Mouse (Mus musculus): ENCODE results near the gene Slc38a4. TPM values are rescaled to one million over a fixed set of nuclear protein-coding genes. Genes with fewer than 3 reads are reported as not detected.

Gene Slc38a4
- total and polyA plus RNA-seq, 2 experiments, result 659 to 1,197 TPM

GRCm38 (mm10) chr15:97000319-97001251 lies 55.2 kb downstream of the Slc38a4 start:
- Histone ChIP-seq H3K4me1 (ENCODE audit: control insufficient read depth, insufficient read depth, low read length) (peaks cover 2% of the 10 kb centered on the region; the same call in 1 of the 2 replicates), H3K27ac (replicated peaks; ENCODE audit: insufficient read depth, low read depth, low read length) (no peak overlapping the region), H3K4me3 (ENCODE audit: insufficient read depth, low read depth, low read length) (no peak overlapping the region), H3K9ac (ENCODE audit: low read depth, low read length) (no peak overlapping the region), H3K36me3 (ENCODE audit: control insufficient read depth, insufficient read depth, low read length) (peaks cover 86% of the 10 kb centered on the region), H3K27me3 (ENCODE audit: control insufficient read depth, insufficient read depth, low read length) (no peaks in the 10 kb centered on the region), H3K79me2 (ENCODE audit: control insufficient read depth, insufficient read depth, low read length) (no peaks in the 10 kb centered on the region)
- peak; percentile 48 for DNase-seq (ENCODE audit: extremely low read depth, low read depth, low spot score)
- no peak for TF ChIP-seq POLR2A (IDR thresholded peaks at IDR 0.05; ENCODE audit: extremely low read depth, insufficient read depth, low read length)
- no peak for TF ChIP-seq CTCF (IDR thresholded peaks at IDR 0.05; ENCODE audit: low read depth, low read length)
- WGBS, result 64% methylated on average over 17 of the region's 17 CpGs

- H3K36me3 ChIP-seq (ENCODE audit: control insufficient read depth, insufficient read depth, low read length), result peaks cover 88% of the 10 kb centered on the region
- 0 out of 2 replicates have a peak overlapping the region, but pooled peaks have one; percentile 14 for H3K27ac ChIP-seq (replicated peaks; ENCODE audit: insufficient read depth, low read depth, low read length)
- DNase-seq (ENCODE audit: extremely low read depth, low read depth, low spot score), result peak; percentile 13
- no peaks in the 10 kb centered on the region for H3K27me3 ChIP-seq (ENCODE audit: control insufficient read depth, insufficient read depth, low read length)
- no peaks in the 10 kb centered on the region for H3K79me2 ChIP-seq (ENCODE audit: control insufficient read depth, insufficient read depth, low read length)
- no peak overlapping the region for H3K9ac ChIP-seq (ENCODE audit: low read depth, low read length)
- TF ChIP-seq POLR2A (IDR thresholded peaks at IDR 0.05; ENCODE audit: extremely low read depth, insufficient read depth, low read length), result no peak
- TF ChIP-seq CTCF (IDR thresholded peaks at IDR 0.05; ENCODE audit: low read depth, low read length), result no peak
- peaks cover 2% of the 10 kb centered on the region; the same call in 1 of the 2 replicates for H3K4me1 ChIP-seq (ENCODE audit: control insufficient read depth, insufficient read depth, low read length)
- H3K4me3 ChIP-seq (ENCODE audit: insufficient read depth, low read depth, low read length), result no peak overlapping the region
- WGBS, result 95% methylated on average over 12 of the region's 12 CpGs
Observed at GRCm38 (mm10) chr15:96999401-96999800, 56.4 kb downstream of the Slc38a4 start.

- no peaks in the 10 kb centered on the region for H3K4me1 ChIP-seq (ENCODE audit: control insufficient read depth, insufficient read depth, low read length)
- no peaks in the 10 kb centered on the region for H3K27me3 ChIP-seq (ENCODE audit: control insufficient read depth, insufficient read depth, low read length)
- no peaks in the 10 kb centered on the region for H3K36me3 ChIP-seq (ENCODE audit: control insufficient read depth, insufficient read depth, low read length)
- WGBS, result 77% methylated on average over 8 of the region's 8 CpGs
- no peak for TF ChIP-seq POLR2A (IDR thresholded peaks at IDR 0.05; ENCODE audit: extremely low read depth, insufficient read depth, low read length)
- no peak for TF ChIP-seq CTCF (IDR thresholded peaks at IDR 0.05; ENCODE audit: low read depth, low read length)
- no peak overlapping the region for H3K9ac ChIP-seq (ENCODE audit: low read depth, low read length)
- no peak for DNase-seq (ENCODE audit: extremely low read depth, low read depth, low spot score)
- no peak overlapping the region for H3K4me3 ChIP-seq (ENCODE audit: insufficient read depth, low read depth, low read length)
- H3K27ac ChIP-seq (replicated peaks; ENCODE audit: insufficient read depth, low read depth, low read length), result no peak overlapping the region
- no peaks in the 10 kb centered on the region for H3K79me2 ChIP-seq (ENCODE audit: control insufficient read depth, insufficient read depth, low read length)
Observed at GRCm38 (mm10) chr15:96985618-96986017, 70.1 kb downstream of the Slc38a4 start.

GRCm38 (mm10) chr15:96983581-96984330 lies 72.0 kb downstream of the Slc38a4 start:
- Histone ChIP-seq H3K36me3 (ENCODE audit: control insufficient read depth, insufficient read depth, low read length) (no peaks in the 10 kb centered on the region), H3K79me2 (ENCODE audit: control insufficient read depth, insufficient read depth, low read length) (no peaks in the 10 kb centered on the region), H3K4me3 (ENCODE audit: insufficient read depth, low read depth, low read length) (no peak overlapping the region), H3K9ac (ENCODE audit: low read depth, low read length) (no peak overlapping the region), H3K4me1 (ENCODE audit: control insufficient read depth, insufficient read depth, low read length) (no peaks in the 10 kb centered on the region), H3K27me3 (ENCODE audit: control insufficient read depth, insufficient read depth, low read length) (no peaks in the 10 kb centered on the region), H3K27ac (replicated peaks; ENCODE audit: insufficient read depth, low read depth, low read length) (no peak overlapping the region)
- TF ChIP-seq POLR2A (IDR thresholded peaks at IDR 0.05; ENCODE audit: extremely low read depth, insufficient read depth, low read length) (no peak), CTCF (IDR thresholded peaks at IDR 0.05; ENCODE audit: low read depth, low read length) (no peak)
- WGBS, result 81% methylated on average over 13 of the region's 13 CpGs
- DNase-seq (ENCODE audit: extremely low read depth, low read depth, low spot score), result no peak

GRCm38 (mm10) chr15:96975125-96975524 lies 80.6 kb downstream of the Slc38a4 start:
- Histone ChIP-seq H3K79me2 (ENCODE audit: control insufficient read depth, insufficient read depth, low read length) (no peaks in the 10 kb centered on the region), H3K27me3 (ENCODE audit: control insufficient read depth, insufficient read depth, low read length) (no peaks in the 10 kb centered on the region), H3K4me3 (ENCODE audit: insufficient read depth, low read depth, low read length) (no peak overlapping the region), H3K36me3 (ENCODE audit: control insufficient read depth, insufficient read depth, low read length) (no peaks in the 10 kb centered on the region), H3K4me1 (ENCODE audit: control insufficient read depth, insufficient read depth, low read length) (no peaks in the 10 kb centered on the region), H3K27ac (replicated peaks; ENCODE audit: insufficient read depth, low read depth, low read length) (no peak overlapping the region), H3K9ac (ENCODE audit: low read depth, low read length) (no peak overlapping the region)
- no peak for DNase-seq (ENCODE audit: extremely low read depth, low read depth, low spot score)
- TF ChIP-seq CTCF (IDR thresholded peaks at IDR 0.05; ENCODE audit: low read depth, low read length) (no peak), POLR2A (IDR thresholded peaks at IDR 0.05; ENCODE audit: extremely low read depth, insufficient read depth, low read length) (no peak)
- WGBS, result 88% methylated on average over 9 of the region's 9 CpGs
